Mouse (Mus musculus): Measurements from ENCODE around the gene Il2rb. TPM values are rescaled to one million over a fixed set of nuclear protein-coding genes. Genes with fewer than 3 reads are reported as not detected.
A peak's percentile ranks its signal among the peaks of the same experiment; 100 is the strongest.

Il2rb gene
- polyA plus RNA-seq, 1 experiment from 2014 or later = not detected

DNA sequence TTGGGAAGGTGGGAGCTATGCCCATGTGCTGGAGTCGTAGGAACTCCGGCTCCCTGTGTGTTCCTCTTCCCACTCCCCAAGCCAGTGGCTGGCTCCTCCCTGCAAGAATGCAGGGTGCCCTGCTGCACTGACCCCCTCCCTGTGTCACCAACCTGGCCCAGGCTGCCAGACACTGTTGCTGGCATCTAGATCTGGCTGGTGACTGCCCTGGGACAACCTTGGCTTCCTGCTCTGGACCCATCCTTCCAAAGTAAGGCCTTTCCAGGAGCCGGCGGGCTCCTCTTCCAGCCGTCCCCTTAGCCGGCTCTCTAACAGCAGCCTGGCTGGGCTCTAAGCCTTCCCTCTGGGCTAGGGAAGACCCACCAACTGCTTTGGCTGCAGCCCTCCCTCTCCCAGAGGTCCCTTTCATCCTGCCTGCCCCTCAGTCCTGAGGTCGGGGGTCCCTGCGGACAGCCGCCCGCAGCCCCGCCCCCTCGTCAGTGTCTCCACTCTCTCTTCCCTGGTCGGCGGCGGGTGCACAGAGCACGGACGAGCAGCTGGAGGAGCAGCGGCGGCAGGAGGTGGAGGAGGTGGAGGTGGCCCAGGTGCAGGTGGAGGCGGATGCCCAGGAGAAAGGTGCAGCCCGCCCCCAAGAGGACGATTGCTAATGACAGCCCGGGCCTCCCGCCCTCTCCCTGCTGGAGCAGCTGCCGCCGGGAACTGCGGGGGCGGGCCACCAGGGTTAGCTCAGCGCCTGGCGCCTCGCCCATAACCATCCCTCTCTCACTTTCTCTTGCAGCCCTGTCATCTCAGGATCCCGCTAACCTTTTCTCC is 58.5 kb downstream of the Il2rb start:
- no peak overlapping the region for H3K27ac ChIP-seq (replicated peaks; ENCODE audit: low read depth, low read length)
- peak; percentile 67 for DNase-seq (ENCODE audit: low spot score)
- no peaks in the 10 kb centered on the region for H3K27me3 ChIP-seq (ENCODE audit: control insufficient read depth, insufficient read depth, low read length)
- no peaks in the 10 kb centered on the region for H3K36me3 ChIP-seq (ENCODE audit: control insufficient read depth, insufficient read depth, low read length)
- peak overlapping the region; percentile 43 for H3K9ac ChIP-seq (ENCODE audit: low read length)
- peaks cover 19% of the 10 kb centered on the region for H3K4me1 ChIP-seq (ENCODE audit: control insufficient read depth, insufficient read depth, low read length)
- H3K9me3 ChIP-seq (ENCODE audit: control insufficient read depth, low read length) = no peaks in the 10 kb centered on the region
- no peak for ATAC-seq (ENCODE audit: insufficient number of reproducible peaks, low FRiP score, low TSS enrichment, low read depth)
- WGBS = 8% methylated on average over 31 of the region's 32 CpGs
- H3K4me3 ChIP-seq (ENCODE audit: low read depth, low read length) = peak overlapping the region; percentile 15
- peak overlapping the region; percentile 64 for H3K4me2 ChIP-seq (ENCODE audit: low read depth, severe bottlenecking)

DNA sequence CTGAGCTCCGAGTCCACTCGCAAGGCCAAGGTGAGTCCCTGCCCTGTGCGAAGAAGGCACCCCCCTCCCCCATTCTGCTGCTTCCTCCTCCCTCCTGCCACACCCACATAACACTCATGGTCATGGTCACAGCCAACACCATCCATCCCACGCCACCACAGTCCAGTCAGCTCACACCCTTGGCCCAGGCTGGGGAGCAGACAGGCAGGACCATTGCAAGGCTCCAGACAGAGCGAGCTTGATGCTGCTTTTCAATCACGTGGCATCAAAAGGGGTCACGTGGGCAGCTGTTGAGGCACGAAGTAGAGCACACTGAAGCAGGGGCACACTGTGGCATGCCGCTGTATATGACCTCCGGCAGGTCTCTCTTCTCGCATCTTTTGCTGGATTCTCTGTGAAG is 59.4 kb downstream of the Il2rb start:
- Histone ChIP-seq H3K9me3 (ENCODE audit: control insufficient read depth, low read length) (no peaks in the 10 kb centered on the region), H3K4me2 (ENCODE audit: low read depth, severe bottlenecking) (no peak overlapping the region), H3K4me1 (ENCODE audit: control insufficient read depth, insufficient read depth, low read length) (peaks cover 19% of the 10 kb centered on the region), H3K4me3 (ENCODE audit: low read depth, low read length) (no peak overlapping the region), H3K27me3 (ENCODE audit: control insufficient read depth, insufficient read depth, low read length) (no peaks in the 10 kb centered on the region), H3K9ac (ENCODE audit: low read length) (no peak overlapping the region), H3K36me3 (ENCODE audit: control insufficient read depth, insufficient read depth, low read length) (no peaks in the 10 kb centered on the region), H3K27ac (replicated peaks; ENCODE audit: low read depth, low read length) (no peak overlapping the region)
- no peak for ATAC-seq (ENCODE audit: insufficient number of reproducible peaks, low FRiP score, low TSS enrichment, low read depth)
- WGBS = 84% methylated on average over 11 of the region's 11 CpGs
- DNase-seq (ENCODE audit: low spot score) = no peak

DNA sequence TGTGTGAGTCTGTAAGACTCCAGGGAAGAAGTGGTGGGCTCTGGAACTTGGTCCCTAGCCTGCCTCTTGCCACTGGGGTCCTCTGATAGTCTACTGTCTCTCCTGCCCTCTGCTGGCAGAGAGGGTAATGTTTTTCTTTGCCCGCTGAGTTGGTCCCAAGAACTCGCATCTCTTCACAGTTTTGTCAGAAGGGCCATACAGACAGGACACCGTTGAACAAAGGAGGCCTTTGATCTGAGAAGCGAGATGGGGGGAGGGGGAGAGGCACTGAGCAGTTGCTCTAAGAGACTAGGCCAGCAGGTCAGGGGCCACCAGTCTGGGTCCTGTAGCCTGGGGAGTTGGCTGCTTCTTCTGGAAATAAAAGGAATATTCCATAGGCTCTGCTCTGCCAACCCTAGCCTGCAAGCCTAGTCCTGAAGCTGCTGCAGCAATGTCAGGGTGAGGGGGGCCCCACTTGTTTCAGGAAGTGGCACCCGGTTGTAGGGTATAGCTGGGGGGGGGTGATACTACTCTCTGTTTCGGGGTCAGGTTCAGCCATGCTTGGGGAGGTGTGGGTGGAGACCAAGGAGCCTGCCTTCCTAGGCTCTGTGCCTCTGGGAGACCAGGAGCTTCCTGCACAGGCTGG is 60.1 kb downstream of the Il2rb start:
- H3K27ac ChIP-seq (replicated peaks; ENCODE audit: low read depth, low read length) = no peak overlapping the region
- H3K9ac ChIP-seq (ENCODE audit: low read length) = no peak overlapping the region
- 31% methylated on average over 6 of the region's 6 CpGs for WGBS
- H3K36me3 ChIP-seq (ENCODE audit: control insufficient read depth, insufficient read depth, low read length) = no peaks in the 10 kb centered on the region
- H3K4me2 ChIP-seq (ENCODE audit: low read depth, severe bottlenecking) = no peak overlapping the region
- no peak for ATAC-seq (ENCODE audit: insufficient number of reproducible peaks, low FRiP score, low TSS enrichment, low read depth)
- no peaks in the 10 kb centered on the region for H3K27me3 ChIP-seq (ENCODE audit: control insufficient read depth, insufficient read depth, low read length)
- H3K4me1 ChIP-seq (ENCODE audit: control insufficient read depth, insufficient read depth, low read length) = peaks cover 19% of the 10 kb centered on the region
- no peak overlapping the region for H3K4me3 ChIP-seq (ENCODE audit: low read depth, low read length)
- DNase-seq (ENCODE audit: low spot score) = peak; percentile 56
- H3K9me3 ChIP-seq (ENCODE audit: control insufficient read depth, low read length) = no peaks in the 10 kb centered on the region

DNA sequence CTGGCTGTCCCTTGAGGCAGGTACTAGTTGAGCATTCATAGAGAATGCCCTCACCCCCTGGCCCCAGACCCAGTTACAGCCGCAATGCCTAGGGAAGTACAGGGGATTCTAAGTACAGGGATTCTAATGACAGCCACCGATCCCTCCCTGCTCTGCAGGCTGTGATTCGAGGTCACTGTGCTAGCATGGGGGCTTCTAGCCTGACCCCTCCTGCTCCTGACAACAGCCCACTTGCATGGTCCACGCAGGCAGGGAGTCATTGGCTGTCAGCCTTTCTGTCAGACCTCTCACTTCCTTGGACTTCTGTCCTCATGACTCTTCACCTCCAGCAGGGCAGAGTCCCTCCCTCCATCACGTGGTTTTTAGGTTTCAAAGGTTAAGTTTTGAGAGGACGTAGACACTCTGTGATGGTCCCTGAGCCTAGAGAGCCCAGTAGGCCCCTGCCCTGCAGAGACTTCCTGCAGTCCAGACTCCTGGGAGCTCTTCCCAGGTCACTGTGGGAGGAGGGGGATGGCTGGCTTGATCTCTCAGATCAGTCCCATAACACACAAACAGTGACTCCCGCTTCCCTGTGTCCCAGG is 63.4 kb downstream of the Il2rb start:
- H3K9me3 ChIP-seq (ENCODE audit: control insufficient read depth, low read length) = no peaks in the 10 kb centered on the region
- peaks cover 13% of the 10 kb centered on the region for H3K4me1 ChIP-seq (ENCODE audit: control insufficient read depth, insufficient read depth, low read length)
- WGBS = 80% methylated on average over 7 of the region's 7 CpGs
- no peak overlapping the region for H3K27ac ChIP-seq (replicated peaks; ENCODE audit: low read depth, low read length)
- no peaks in the 10 kb centered on the region for H3K27me3 ChIP-seq (ENCODE audit: control insufficient read depth, insufficient read depth, low read length)
- no peak overlapping the region for H3K4me2 ChIP-seq (ENCODE audit: low read depth, severe bottlenecking)
- H3K4me3 ChIP-seq (ENCODE audit: low read depth, low read length) = no peak overlapping the region
- DNase-seq (ENCODE audit: low spot score) (no peak), ATAC-seq (ENCODE audit: insufficient number of reproducible peaks, low FRiP score, low TSS enrichment, low read depth) (no peak)
- no peaks in the 10 kb centered on the region for H3K36me3 ChIP-seq (ENCODE audit: control insufficient read depth, insufficient read depth, low read length)
- no peak overlapping the region for H3K9ac ChIP-seq (ENCODE audit: low read length)

DNA sequence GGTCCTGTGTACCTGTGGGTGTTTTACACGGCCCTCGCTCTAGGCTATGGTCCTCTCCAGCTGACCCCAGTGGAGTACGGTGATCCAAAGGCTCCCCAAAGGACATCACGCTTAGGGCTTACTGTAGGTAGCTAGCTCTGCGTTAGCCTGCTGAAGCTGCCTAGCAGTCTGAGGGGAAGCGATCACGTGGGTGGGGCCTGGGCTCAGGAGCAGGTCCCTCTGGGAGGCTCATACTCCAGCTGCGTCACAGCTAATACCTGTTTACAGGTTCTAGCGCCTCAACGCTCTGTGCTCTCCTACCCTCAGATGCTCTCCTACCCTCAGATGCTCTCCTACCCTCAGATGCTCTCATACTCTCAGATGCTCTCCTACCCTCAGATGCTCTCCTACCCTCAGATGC is 64.2 kb downstream of the Il2rb start:
- peaks cover 7% of the 10 kb centered on the region; the same call in 1 of the 2 replicates for H3K4me1 ChIP-seq (ENCODE audit: control insufficient read depth, insufficient read depth, low read length)
- H3K27ac ChIP-seq (replicated peaks; ENCODE audit: low read depth, low read length) = no peak overlapping the region

DNA sequence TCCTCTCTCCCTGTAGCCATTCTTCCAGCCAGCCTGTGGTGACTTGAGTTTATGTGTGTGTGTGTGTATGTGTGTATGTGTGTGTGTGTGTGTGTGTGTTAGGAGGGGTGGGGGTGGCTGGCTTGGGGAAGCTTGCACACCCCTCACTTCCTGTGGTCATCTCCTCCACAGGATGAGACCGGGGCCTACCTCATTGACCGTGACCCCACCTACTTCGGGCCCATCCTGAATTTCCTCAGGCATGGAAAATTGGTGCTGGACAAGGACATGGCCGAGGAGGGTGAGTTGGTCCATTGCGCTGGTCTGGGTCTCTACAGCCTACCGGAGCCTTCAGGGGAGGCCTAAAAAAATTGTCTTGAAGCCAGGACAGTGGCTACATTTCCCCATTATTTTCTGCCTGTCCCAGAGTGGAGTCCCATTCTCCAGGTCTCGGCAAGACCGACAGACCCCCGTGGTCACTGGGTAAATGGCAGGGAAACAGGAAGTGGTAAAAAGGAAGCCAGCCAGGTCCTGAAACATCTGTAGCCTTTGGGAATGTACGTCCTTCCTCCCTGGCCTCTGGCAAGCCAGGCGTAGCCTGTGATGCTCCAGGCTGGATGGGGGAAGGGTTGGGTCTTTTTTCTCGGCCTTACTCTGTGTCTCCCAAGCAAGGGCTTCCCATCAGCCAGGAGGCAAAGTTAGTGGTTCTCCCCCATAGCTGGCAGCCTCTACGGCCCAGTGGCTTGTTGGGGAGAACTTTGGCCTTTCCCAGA is 65.0 kb downstream of the Il2rb start:
- H3K9ac ChIP-seq (ENCODE audit: low read length) = no peak overlapping the region; the same call in 1 of the 2 replicates
- H3K27me3 ChIP-seq (ENCODE audit: control insufficient read depth, insufficient read depth, low read length) = no peaks in the 10 kb centered on the region
- peaks cover 7% of the 10 kb centered on the region; the same call in 1 of the 2 replicates for H3K4me1 ChIP-seq (ENCODE audit: control insufficient read depth, insufficient read depth, low read length)
- 79% methylated on average over 13 of the region's 13 CpGs for WGBS
- peak overlapping the region; percentile 49; the same call in 1 of the 2 replicates for H3K4me2 ChIP-seq (ENCODE audit: low read depth, severe bottlenecking)
- no peak for DNase-seq (ENCODE audit: low spot score)
- H3K9me3 ChIP-seq (ENCODE audit: control insufficient read depth, low read length) = no peaks in the 10 kb centered on the region
- H3K36me3 ChIP-seq (ENCODE audit: control insufficient read depth, insufficient read depth, low read length) = no peaks in the 10 kb centered on the region
- peak overlapping the region; percentile 30; the same call in 1 of the 2 replicates for H3K27ac ChIP-seq (replicated peaks; ENCODE audit: low read depth, low read length)
- H3K4me3 ChIP-seq (ENCODE audit: low read depth, low read length) = no peak overlapping the region; the same call in 1 of the 2 replicates
- ATAC-seq (ENCODE audit: insufficient number of reproducible peaks, low FRiP score, low TSS enrichment, low read depth) = no peak

More for the DNA sequence above, 64.2 kb downstream of the Il2rb start:
- Histone ChIP-seq H3K9ac (ENCODE audit: low read length) (no peak overlapping the region), H3K9me3 (ENCODE audit: control insufficient read depth, low read length) (no peaks in the 10 kb centered on the region), H3K36me3 (ENCODE audit: control insufficient read depth, insufficient read depth, low read length) (no peaks in the 10 kb centered on the region), H3K4me2 (ENCODE audit: low read depth, severe bottlenecking) (no peak overlapping the region), H3K27me3 (ENCODE audit: control insufficient read depth, insufficient read depth, low read length) (no peaks in the 10 kb centered on the region), H3K4me3 (ENCODE audit: low read depth, low read length) (no peak overlapping the region)
- ATAC-seq (ENCODE audit: insufficient number of reproducible peaks, low FRiP score, low TSS enrichment, low read depth) (no peak), DNase-seq (ENCODE audit: low spot score) (no peak)
- 83% methylated on average over 10 of the region's 10 CpGs for WGBS

Other genes starting within 250 kb of the Il2rb start
- gene Csf2rb2, start 189.6 kb downstream of the Il2rb start, polyA plus RNA-seq (2014; fragmentation: Nextera tagmentation; extraction: Ambion mirVana) = 0.33 and 0.39 TPM in 2 replicates
- gene Csf2rb, start 169.5 kb downstream of the Il2rb start, polyA plus RNA-seq (2014; fragmentation: Nextera tagmentation; extraction: Ambion mirVana) = 1.3 and 1.5 TPM in 2 replicates
- gene Tex33, start 99.4 kb downstream of the Il2rb start, polyA plus RNA-seq (2014; fragmentation: Nextera tagmentation; extraction: Ambion mirVana) = not detected in 2 replicates
- gene Tst, start 89.4 kb downstream of the Il2rb start, polyA plus RNA-seq (2014; fragmentation: Nextera tagmentation; extraction: Ambion mirVana) = 7.7 and 7.8 TPM in 2 replicates
- gene Mpst, start 88.9 kb downstream of the Il2rb start, polyA plus RNA-seq (2014; fragmentation: Nextera tagmentation; extraction: Ambion mirVana) = 1.7 and 2.3 TPM in 2 replicates
- gene Kctd17, start 66.7 kb downstream of the Il2rb start, polyA plus RNA-seq (2014; fragmentation: Nextera tagmentation; extraction: Ambion mirVana) = 37.9 and 43.4 TPM in 2 replicates
- 0.27 TPM in 1 of 2 replicates, not detected in the other for gene Tmprss6, start 26.6 kb downstream of the Il2rb start, polyA plus RNA-seq (2014; fragmentation: Nextera tagmentation; extraction: Ambion mirVana)
- gene C1qtnf6, start 36.1 kb upstream of the Il2rb start, polyA plus RNA-seq (2014; fragmentation: Nextera tagmentation; extraction: Ambion mirVana) = 17.5 and 18.9 TPM in 2 replicates
- not detected in 2 replicates for gene Sstr3, start 49.4 kb upstream of the Il2rb start, polyA plus RNA-seq (2014; fragmentation: Nextera tagmentation; extraction: Ambion mirVana)
- gene Rac2, start 77.5 kb upstream of the Il2rb start, polyA plus RNA-seq (2014; fragmentation: Nextera tagmentation; extraction: Ambion mirVana) = 5.9 and 6.8 TPM in 2 replicates
- gene Cyth4, start 101.8 kb upstream of the Il2rb start, polyA plus RNA-seq (2014; fragmentation: Nextera tagmentation; extraction: Ambion mirVana) = 1.5 and 2.5 TPM in 2 replicates
- gene Elfn2, start 223.5 kb upstream of the Il2rb start, polyA plus RNA-seq (2014; fragmentation: Nextera tagmentation; extraction: Ambion mirVana) = not detected in 2 replicates

Measured in limb, embryonic 11.5 days (tissue).